Mouse (Mus musculus) testis, adult 2 months (tissue): ENCODE data around the gene Cpne5.

ENCODE experiments used
- CTCF ChIP-seq: fragments of 200-500 bp; IDR thresholded peaks from 2 replicates; pipeline ENCODE4 v1.5.1; 2012; ENCODE audit warnings: low read depth, mild to moderate bottlenecking, inconsistent platforms, low read length, moderate library complexity; ENCODE audit not compliant: control insufficient read depth, insufficient read depth, insufficient replicate concordance
- POLR2A ChIP-seq: fragments of 200-500 bp; IDR thresholded peaks from 2 replicates; pipeline ENCODE4 v1.6.1; 2012; ENCODE audit warnings: low read depth, mild to moderate bottlenecking, inconsistent platforms, low read length, moderate library complexity; ENCODE audit not compliant: control insufficient read depth

- TF ChIP-seq CTCF (no peak), POLR2A (0 out of 2 replicates have a peak, but pooled peaks have one; percentile 15)
Observed at GRCm38 (mm10) chr17:29162334-29162733, 75.6 kb downstream of the Cpne5 start.
